Mouse (Mus musculus): ENCODE data around the gene Znrf3.

DNA sequence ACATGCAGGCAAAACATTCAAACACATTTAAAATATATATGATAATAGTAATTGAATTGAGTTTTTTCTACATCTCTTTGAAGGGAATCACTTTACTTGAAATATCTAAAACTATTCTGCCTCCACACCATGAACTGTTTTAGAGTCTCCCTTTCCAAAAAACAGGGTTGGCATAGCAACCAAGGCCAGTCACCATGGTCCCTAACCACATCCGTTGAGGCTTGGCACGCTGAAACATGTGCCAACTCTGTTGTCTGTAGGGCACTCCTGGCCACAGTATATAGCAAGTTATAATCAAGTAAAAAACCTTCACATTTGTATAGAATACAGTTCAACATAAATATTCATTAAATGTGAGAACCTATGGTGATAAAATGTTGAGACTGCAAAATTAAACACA is 12.3 kb downstream of the Znrf3 start:
- TF ChIP-seq CTCF (IDR thresholded peaks at IDR 0.05; ENCODE audit: extremely low read depth, insufficient read depth, low read length) (no peak), POLR2A (IDR thresholded peaks at IDR 0.05; ENCODE audit: extremely low read depth, insufficient read depth, low read length) (no peak)
